Mouse (Mus musculus): ENCODE measurements around the gene Etnk2. TPM values are rescaled to one million over a fixed set of nuclear protein-coding genes. Genes with fewer than 3 reads are reported as not detected.

Gene Etnk2
- polyA plus RNA-seq, 1 experiment from 2014 or later: 2.6 TPM

- no peak overlapping the region for H3K9ac ChIP-seq
- H3K4me3 ChIP-seq (replicated peaks): no peak overlapping the region
- no peak overlapping the region for H3K27ac ChIP-seq
- WGBS: 72% methylated on average over 4 of the region's 4 CpGs
- H3K4me2 ChIP-seq: no peak overlapping the region
- H3K9me3 ChIP-seq: peaks cover 3% of the 10 kb centered on the region; the same call in 1 of the 2 replicates
- ATAC-seq (ENCODE audit: low FRiP score): no peak
- H3K36me3 ChIP-seq (replicated peaks): peaks cover 33% of the 10 kb centered on the region
- peaks cover 31% of the 10 kb centered on the region for H3K27me3 ChIP-seq
- H3K4me1 ChIP-seq: peaks cover 37% of the 10 kb centered on the region
These were observed 31.3 kb downstream of the Etnk2 start for GRCm38 (mm10) chr1:133394702-133395101.

- ATAC-seq (ENCODE audit: low FRiP score): no peak
- peaks cover 37% of the 10 kb centered on the region for H3K4me1 ChIP-seq
- whole genome bisulfite sequencing: 85% methylated on average over 5 of the region's 5 CpGs
- H3K9ac ChIP-seq: no peak overlapping the region
- H3K4me2 ChIP-seq: no peak overlapping the region
- no peak overlapping the region for H3K27ac ChIP-seq
- H3K27me3 ChIP-seq: peaks cover 46% of the 10 kb centered on the region
- peaks cover 14% of the 10 kb centered on the region for H3K36me3 ChIP-seq (replicated peaks)
- H3K4me3 ChIP-seq (replicated peaks): no peak overlapping the region
- peaks cover 3% of the 10 kb centered on the region; the same call in 1 of the 2 replicates for H3K9me3 ChIP-seq
These were observed 33.3 kb downstream of the Etnk2 start for GRCm38 (mm10) chr1:133396693-133397092.

GRCm38 (mm10) chr1:133397094-133397482 lies 33.7 kb downstream of the Etnk2 start:
- H3K9me3 ChIP-seq: peaks cover under 1% of the 10 kb centered on the region; the same call in 1 of the 2 replicates
- H3K4me3 ChIP-seq (replicated peaks): no peak overlapping the region
- H3K27ac ChIP-seq: peak overlapping the region; percentile 76; the same call in 1 of the 2 replicates
- ATAC-seq (ENCODE audit: low FRiP score): 0 out of 2 replicates have a peak, but pooled peaks have one; percentile 5
- 58% methylated on average over 5 of the region's 5 CpGs for WGBS
- peak overlapping the region; percentile 42; the same call in 1 of the 2 replicates for H3K9ac ChIP-seq
- peak overlapping the region; percentile 32; the same call in 1 of the 2 replicates for H3K4me2 ChIP-seq
- H3K27me3 ChIP-seq: peaks cover 46% of the 10 kb centered on the region
- peaks cover 10% of the 10 kb centered on the region for H3K36me3 ChIP-seq (replicated peaks)
- H3K4me1 ChIP-seq: peaks cover 37% of the 10 kb centered on the region

GRCm38 (mm10) chr1:133397483-133398237 lies 34.3 kb downstream of the Etnk2 start:
- peak; percentile 74 for ATAC-seq (ENCODE audit: low FRiP score)
- Histone ChIP-seq H3K27ac (peak overlapping the region; percentile 76), H3K4me3 (replicated peaks) (no peak overlapping the region), H3K36me3 (replicated peaks) (peaks cover 4% of the 10 kb centered on the region), H3K4me2 (peak overlapping the region; percentile 32), H3K27me3 (peaks cover 44% of the 10 kb centered on the region), H3K9ac (peak overlapping the region; percentile 42), H3K4me1 (peaks cover 37% of the 10 kb centered on the region), H3K9me3 (no peaks in the 10 kb centered on the region)
- 3% methylated on average over 17 of the region's 17 CpGs for WGBS

- Histone ChIP-seq H3K4me2 (no peak overlapping the region), H3K4me1 (peaks cover 23% of the 10 kb centered on the region)
- 85% methylated on average over 13 of the region's 13 CpGs for WGBS
These were observed 36.8 kb downstream of the Etnk2 start for GRCm38 (mm10) chr1:133400014-133400725.

GRCm38 (mm10) chr1:133404005-133404404 lies 40.6 kb downstream of the Etnk2 start:
- no peak overlapping the region for H3K4me3 ChIP-seq (replicated peaks)
- H3K9me3 ChIP-seq: no peaks in the 10 kb centered on the region
- WGBS: 96% methylated on average over 4 of the region's 4 CpGs
- H3K27ac ChIP-seq: no peak overlapping the region
- no peaks in the 10 kb centered on the region for H3K36me3 ChIP-seq (replicated peaks)
- H3K27me3 ChIP-seq: peaks cover 23% of the 10 kb centered on the region
- no peak overlapping the region for H3K9ac ChIP-seq
- no peak overlapping the region for H3K4me2 ChIP-seq
- no peak for ATAC-seq (ENCODE audit: low FRiP score)
- peaks cover 12% of the 10 kb centered on the region for H3K4me1 ChIP-seq

More at GRCm38 (mm10) chr1:133400014-133400725, 36.8 kb downstream of the Etnk2 start:
- Histone ChIP-seq H3K9me3 (no peaks in the 10 kb centered on the region), H3K36me3 (replicated peaks) (no peaks in the 10 kb centered on the region), H3K27ac (no peak overlapping the region), H3K27me3 (peaks cover 39% of the 10 kb centered on the region), H3K9ac (no peak overlapping the region), H3K4me3 (replicated peaks) (no peak overlapping the region)
- ATAC-seq (ENCODE audit: low FRiP score): no peak

- no peak for ATAC-seq (ENCODE audit: low FRiP score)
- H3K27ac ChIP-seq: no peak overlapping the region
- no peaks in the 10 kb centered on the region for H3K36me3 ChIP-seq (replicated peaks)
- H3K4me2 ChIP-seq: no peak overlapping the region
- H3K4me3 ChIP-seq (replicated peaks): no peak overlapping the region
- H3K4me1 ChIP-seq: peaks cover 35% of the 10 kb centered on the region
- no peaks in the 10 kb centered on the region for H3K9me3 ChIP-seq
- WGBS: 93% methylated on average over 7 of the region's 7 CpGs
- H3K9ac ChIP-seq: no peak overlapping the region
- no peaks in the 10 kb centered on the region for H3K27me3 ChIP-seq
These were observed 43.2 kb downstream of the Etnk2 start for GRCm38 (mm10) chr1:133406614-133407013.

- 72% methylated on average over 6 of the region's 6 CpGs for WGBS
- no peak overlapping the region for H3K27ac ChIP-seq
- no peak overlapping the region for H3K9ac ChIP-seq
- H3K27me3 ChIP-seq: no peaks in the 10 kb centered on the region
- H3K36me3 ChIP-seq (replicated peaks): no peaks in the 10 kb centered on the region
- no peaks in the 10 kb centered on the region for H3K9me3 ChIP-seq
- no peak overlapping the region for H3K4me3 ChIP-seq (replicated peaks)
- peaks cover 43% of the 10 kb centered on the region for H3K4me1 ChIP-seq
- H3K4me2 ChIP-seq: no peak overlapping the region
- no peak for ATAC-seq (ENCODE audit: low FRiP score)
These were observed 44.1 kb downstream of the Etnk2 start for GRCm38 (mm10) chr1:133407436-133407835.

GRCm38 (mm10) chr1:133408321-133408720 lies 44.9 kb downstream of the Etnk2 start:
- Histone ChIP-seq H3K9me3 (no peaks in the 10 kb centered on the region), H3K27ac (0 out of 2 replicates have a peak overlapping the region, but pooled peaks have one; percentile 13), H3K4me1 (peaks cover 44% of the 10 kb centered on the region), H3K4me2 (no peak overlapping the region), H3K27me3 (no peaks in the 10 kb centered on the region), H3K9ac (no peak overlapping the region), H3K4me3 (replicated peaks) (no peak overlapping the region), H3K36me3 (replicated peaks) (no peaks in the 10 kb centered on the region)
- 61% methylated on average over 9 of the region's 9 CpGs for WGBS
- ATAC-seq (ENCODE audit: low FRiP score): no peak

- H3K4me2 ChIP-seq: no peak overlapping the region
These were observed 45.6 kb downstream of the Etnk2 start for GRCm38 (mm10) chr1:133408880-133409516.

GRCm38 (mm10) chr1:133409786-133410185 lies 46.4 kb downstream of the Etnk2 start:
- ATAC-seq (ENCODE audit: low FRiP score): no peak
- Histone ChIP-seq H3K4me2 (no peak overlapping the region), H3K9me3 (no peaks in the 10 kb centered on the region), H3K36me3 (replicated peaks) (no peaks in the 10 kb centered on the region), H3K4me3 (replicated peaks) (no peak overlapping the region), H3K9ac (no peak overlapping the region), H3K4me1 (peaks cover 51% of the 10 kb centered on the region), H3K27ac (no peak overlapping the region), H3K27me3 (0 out of 2 replicates have a peak, but pooled peaks cover 4% of the 10 kb centered on the region)
- WGBS: 74% methylated on average over 9 of the region's 9 CpGs

More at GRCm38 (mm10) chr1:133408880-133409516, 45.6 kb downstream of the Etnk2 start:
- no peak for ATAC-seq (ENCODE audit: low FRiP score)
- H3K4me1 ChIP-seq: peaks cover 47% of the 10 kb centered on the region
- 0 out of 2 replicates have a peak, but pooled peaks cover 1% of the 10 kb centered on the region for H3K27me3 ChIP-seq
- no peak overlapping the region for H3K9ac ChIP-seq
- no peak overlapping the region for H3K27ac ChIP-seq
- no peaks in the 10 kb centered on the region for H3K9me3 ChIP-seq
- no peaks in the 10 kb centered on the region for H3K36me3 ChIP-seq (replicated peaks)
- no peak overlapping the region for H3K4me3 ChIP-seq (replicated peaks)
- 15% methylated on average over 6 of the region's 6 CpGs for WGBS
